In genomic region chr4:124692416-124692861, GRCm38 (mm10) we compare ENCODE assay signal across 10 mouse cellular contexts. TPM values are rescaled to one million over a fixed set of nuclear protein-coding genes. Genes with fewer than 3 reads are reported as not detected.
A peak's percentile ranks its signal among the peaks of the same experiment; 100 is the strongest.
DNase-seq lines count a peak whose midpoint lies in the region; ATAC-seq and TF ChIP-seq lines count a peak whose summit lies in the region.
"Had no signal": no experiment of that assay in that cellular context is flagged by ENCODE, and none has a peak within 500 bp of the region (broad histone marks: within the 10 kb centered on the region; RNA-seq: fewer than 3 reads in every experiment).

No protein-coding gene starts in this region.

- no peak for DNase-seq in gastrocnemius, adult 2 months
- no peak for DNase-seq in gastrocnemius, adult 8-10 months (ENCODE audit: low spot score in 2 of 2)
- peak; percentile 36 for DNase-seq in MEL-GATA-1-ER (ENCODE audit: extremely low read depth, low read depth)
- no peak for DNase-seq in midbrain, embryonic 11.5 days (ENCODE audit: low spot score, missing footprints)
- DNase-seq in frontal cortex, postnatal 36 days (ENCODE audit: low spot score in 2 of 2) = no peak
- no peak for DNase-seq in urinary bladder, adult 2 months (ENCODE audit: low spot score)
- DNase-seq in embryo, embryonic 10.5 days (ENCODE audit: low spot score) = no peak
- DNase-seq: cerebellum, postnatal 10 days; thymus, postnatal 36 days had no signal

- H3K9ac ChIP-seq in hindbrain, embryonic 16.5 days (ENCODE audit: low read depth, low read length) = peak overlapping the region; percentile 75
- peak overlapping the region; percentile 88 for H3K9ac ChIP-seq in midbrain, embryonic 11.5 days (ENCODE audit: low read length)

- peak overlapping the region; percentile 97 for H3K4me3 ChIP-seq in gastrocnemius, adult 2 months
- peak overlapping the region; percentile 80 for H3K4me3 ChIP-seq in hindbrain, embryonic 16.5 days (ENCODE audit: low read length)
- H3K4me3 ChIP-seq in midbrain, embryonic 11.5 days (ENCODE audit: low read depth, low read length) = peak overlapping the region; percentile 91

- WGBS in hindbrain, embryonic 16.5 days = 81% methylated on average over 3 of the region's 3 CpGs
- 68% methylated on average over 3 of the region's 3 CpGs for WGBS in midbrain, embryonic 11.5 days

- intact Hi-C loops in gastrocnemius, adult 2 months (cut with DNase I) = no loop called here

- TF ChIP-seq CTCF in gastrocnemius, adult 2 months (IDR thresholded peaks at IDR 0.05) = no peak

- peak overlapping the region; percentile 91 for H3K4me2 ChIP-seq in hindbrain, embryonic 16.5 days (ENCODE audit: low read length)
- H3K4me2 ChIP-seq in midbrain, embryonic 11.5 days = peak overlapping the region; percentile 68

- no peak for ATAC-seq in hindbrain, embryonic 16.5 days
- no peak for ATAC-seq in midbrain, embryonic 11.5 days (ENCODE audit: low FRiP score)

- no peaks in the 10 kb centered on the region for H3K36me3 ChIP-seq in hindbrain, embryonic 16.5 days (ENCODE audit: control insufficient read depth, insufficient read depth, low read length)
- no peaks in the 10 kb centered on the region for H3K36me3 ChIP-seq in midbrain, embryonic 11.5 days (ENCODE audit: control insufficient read depth, insufficient read depth, low read length)

- peaks cover 10% of the 10 kb centered on the region for H3K4me1 ChIP-seq in hindbrain, embryonic 16.5 days (ENCODE audit: control insufficient read depth, insufficient read depth, low read depth, low read length)
- peaks cover 14% of the 10 kb centered on the region for H3K4me1 ChIP-seq in midbrain, embryonic 11.5 days (ENCODE audit: control insufficient read depth, insufficient read depth, low read length)

- no peaks in the 10 kb centered on the region for H3K27me3 ChIP-seq in hindbrain, embryonic 16.5 days (replicated peaks; ENCODE audit: control insufficient read depth, insufficient read depth, low read length)
- H3K27me3 ChIP-seq in midbrain, embryonic 11.5 days (ENCODE audit: control insufficient read depth, insufficient read depth, low read length) = peaks cover 4% of the 10 kb centered on the region

- peak overlapping the region; percentile 99 for H3K27ac ChIP-seq in gastrocnemius, adult 2 months
- H3K27ac ChIP-seq in hindbrain, embryonic 16.5 days (ENCODE audit: low read depth, low read length) = no peak overlapping the region
- H3K27ac ChIP-seq in midbrain, embryonic 11.5 days (ENCODE audit: low read depth, low read length) = no peak overlapping the region

- no peaks in the 10 kb centered on the region for H3K9me3 ChIP-seq in hindbrain, embryonic 16.5 days (ENCODE audit: control insufficient read depth, low read length)
- H3K9me3 ChIP-seq in midbrain, embryonic 11.5 days (ENCODE audit: control insufficient read depth, low read length) = no peaks in the 10 kb centered on the region

RNA-seq across cellular contexts. Expression of gene Utp11, which starts 1.0 kb away (rescaled TPM):
- total RNA-seq in gastrocnemius, adult 2 months (2021) = 10 to 100 TPM; 17.5 to 21.5 TPM
- 10 to 100 TPM; 14.0 to 20.8 (median 18.7) TPM for total RNA-seq in gastrocnemius, adult 8-10 months (2022)
- polyA plus RNA-seq in hindbrain, embryonic 16.5 days (2015; fragmentation: Nextera tagmentation; extraction: Ambion mirVana) = 37.9 TPM in 2 replicates
- polyA plus RNA-seq in midbrain, embryonic 11.5 days (2014; fragmentation: Nextera tagmentation; extraction: Ambion mirVana) = 66.2 and 75.4 TPM in 2 replicates
- polyA plus RNA-seq in urinary bladder, adult 2 months (2012; rRNA removed) = 31.6 and 32.9 TPM in 2 replicates

RNA-seq across cellular contexts. Expression of gene Fhl3, which starts 8.1 kb away (rescaled TPM):
- total RNA-seq in gastrocnemius, adult 2 months (2021) = 100 to 1,000 TPM; 151 to 515 TPM
- 100 to 1,000 TPM; 240 to 437 (median 328) TPM for total RNA-seq in gastrocnemius, adult 8-10 months (2022)
- 1.5 and 2.1 TPM in 2 replicates for polyA plus RNA-seq in hindbrain, embryonic 16.5 days (2015; fragmentation: Nextera tagmentation; extraction: Ambion mirVana)
- 3.9 and 4.5 TPM in 2 replicates for polyA plus RNA-seq in midbrain, embryonic 11.5 days (2014; fragmentation: Nextera tagmentation; extraction: Ambion mirVana)
- 2.7 and 5.2 TPM in 2 replicates for polyA plus RNA-seq in urinary bladder, adult 2 months (2012; rRNA removed)

RNA-seq across cellular contexts. Expression of gene Sf3a3, which starts 22.1 kb away (rescaled TPM):
- total RNA-seq in gastrocnemius, adult 2 months (2021) = 10 to 100 TPM; 11.1 to 14.3 TPM
- 10 to 100 TPM in 2 of 4 experiments, 1 to 10 TPM in 2; 9.5 to 12.8 (median 10.2) TPM for total RNA-seq in gastrocnemius, adult 8-10 months (2022)
- 86.1 and 93.2 TPM in 2 replicates for polyA plus RNA-seq in hindbrain, embryonic 16.5 days (2015; fragmentation: Nextera tagmentation; extraction: Ambion mirVana)
- polyA plus RNA-seq in midbrain, embryonic 11.5 days (2014; fragmentation: Nextera tagmentation; extraction: Ambion mirVana) = 221 and 236 TPM in 2 replicates
- 38.1 and 40.4 TPM in 2 replicates for polyA plus RNA-seq in urinary bladder, adult 2 months (2012; rRNA removed)

RNA-seq across cellular contexts. Expression of gene Pou3f1, which starts 35.8 kb away (rescaled TPM):
- under 1 TPM; 0.14 to 0.26 TPM for total RNA-seq in gastrocnemius, adult 2 months (2021)
- under 1 TPM; 0.19 to 0.34 (median 0.28) TPM for total RNA-seq in gastrocnemius, adult 8-10 months (2022)
- polyA plus RNA-seq in hindbrain, embryonic 16.5 days (2015; fragmentation: Nextera tagmentation; extraction: Ambion mirVana) = 3.0 and 6.7 TPM in 2 replicates
- polyA plus RNA-seq in midbrain, embryonic 11.5 days (2014; fragmentation: Nextera tagmentation; extraction: Ambion mirVana) = 19.2 and 20.5 TPM in 2 replicates
- polyA plus RNA-seq in urinary bladder, adult 2 months (2012; rRNA removed) = 0.14 and 0.18 TPM in 2 replicates

RNA-seq across cellular contexts. Expression of gene Inpp5b, which starts 49.2 kb away (rescaled TPM):
- 10 to 100 TPM in 1 of 2 experiments, 1 to 10 TPM in 1; 8.9 to 10.6 TPM for total RNA-seq in gastrocnemius, adult 2 months (2021)
- total RNA-seq in gastrocnemius, adult 8-10 months (2022) = 10 to 100 TPM in 1 of 4 experiments, 1 to 10 TPM in 3; 6.0 to 10.8 (median 6.3) TPM
- 18.4 and 23.7 TPM in 2 replicates for polyA plus RNA-seq in hindbrain, embryonic 16.5 days (2015; fragmentation: Nextera tagmentation; extraction: Ambion mirVana)
- 24.6 and 28.2 TPM in 2 replicates for polyA plus RNA-seq in midbrain, embryonic 11.5 days (2014; fragmentation: Nextera tagmentation; extraction: Ambion mirVana)
- polyA plus RNA-seq in urinary bladder, adult 2 months (2012; rRNA removed) = 30.0 and 34.8 TPM in 2 replicates
